Mouse (Mus musculus) left cerebral cortex, adult 2 months (tissue): ENCODE measurements around the gene Gm13078. TPM values are rescaled to one million over a fixed set of nuclear protein-coding genes. Genes with fewer than 3 reads are reported as not detected.

Experiments used
- DNase-seq, 2 experiments: peaks; one replicate each; pipeline ENCODE4 v3.0.0; 2021 to 2022; ENCODE audit warnings: low spot score in 2 of 2, mixed read lengths in 1 of 2; ENCODE audit errors: extremely low spot score in 1 of 2
- H3K27ac ChIP-seq: fragments of 200-600 bp; 2 replicates; pipeline ENCODE4 v1.8.1; 2022
- H3K4me3 ChIP-seq: fragments of 200-600 bp; 2 replicates; pipeline ENCODE4 v1.8.1; 2022
- CTCF ChIP-seq: fragments of 200-600 bp; IDR thresholded peaks from 2 replicates; pipeline ENCODE4 v1.8.1; 2022; ENCODE audit warnings: antibody characterized with exemption, mild to moderate bottlenecking, moderate library complexity
- intact Hi-C: fragments of 180-260 bp; cut with DNase I; formaldehyde crosslinking; loops from one replicate; pipeline ENCODE4 v1.15.1; 2025
- long read RNA-seq, 2 experiments: library from polyadenylated mRNA; stranded (forward); transcript quantifications; one replicate each; pipeline ENCODE4 v2.0.0; 2021; ENCODE audit warnings: borderline mapping rate in 2 of 2
- total RNA-seq, 2 experiments: library from RNA; stranded (reverse); gene quantifications; 2 replicates each; pipeline ENCODE4 v1.2.3; 2021

Gene Gm13078
- not detected for total RNA-seq
- long read RNA-seq, experiment 1 = 0 reads
- long read RNA-seq, experiment 2 = 0 reads

GRCm38 (mm10) chr4:143719155-143719554, at the start of gene Gm13078:
Gm13078 (plus strand) TSS chr4:143719455.
- no peak for TF ChIP-seq CTCF
- Histone ChIP-seq H3K27ac (no peak within 1 kb of the TSS), H3K4me3 (no peak within 1 kb of the TSS)
- no peak for DNase-seq
- intact Hi-C loops = no loop called here

- DNase-seq = no peak
- no peak for TF ChIP-seq CTCF
- intact Hi-C loops = no loop called here
- H3K27ac ChIP-seq = no peak within 1 kb of the TSS
- H3K4me3 ChIP-seq = no peak within 1 kb of the TSS
Measured at GRCm38 (mm10) chr4:143702611-143703010, 16.6 kb upstream of the Gm13078 start, which contains the start of gene Gm13089. Gm13089 (minus strand) TSS chr4:143702711.

Other genes starting within 250 kb of the Gm13078 start
- not detected for gene Gm13043, start 208.1 kb upstream of the Gm13078 start, total RNA-seq
- not detected for gene Gm13040, start 183.5 kb upstream of the Gm13078 start, total RNA-seq
- gene BC080695, start 167.8 kb upstream of the Gm13078 start, total RNA-seq = not detected
- gene Gm13057, start 167.7 kb upstream of the Gm13078 start, total RNA-seq = not detected
- not detected for gene Gm13083, start 104.5 kb upstream of the Gm13078 start, total RNA-seq
- not detected for gene Gm13088, start 62.2 kb upstream of the Gm13078 start, total RNA-seq
- gene Gm13089, start 16.7 kb upstream of the Gm13078 start, total RNA-seq = not detected
- gene Gm13023, start 69.9 kb downstream of the Gm13078 start, total RNA-seq = not detected
- not detected for gene Gm13084, start 96.6 kb downstream of the Gm13078 start, total RNA-seq
- not detected for gene Gm13103, start 127.0 kb downstream of the Gm13078 start, total RNA-seq
- not detected for gene Pramef6, start 180.9 kb downstream of the Gm13078 start, total RNA-seq
- not detected for gene Pramef25, start 231.6 kb downstream of the Gm13078 start, total RNA-seq
- not detected for gene Gm13101, start 247.5 kb downstream of the Gm13078 start, total RNA-seq